Mouse (Mus musculus) embryonic facial prominence, embryonic 10.5 days (tissue): ENCODE results near the gene Slc35e3. TPM values are rescaled to one million over a fixed set of nuclear protein-coding genes. Genes with fewer than 3 reads are reported as not detected.

Experiments used
- DNase-seq: peaks from one replicate; pipeline ENCODE4 v3.0.0-alpha.2; 2017; ENCODE audit warnings: low spot score
- H3K27ac ChIP-seq: fragments of 300-500 bp; sonication (generic); replicated peaks from 2 replicates; pipeline ENCODE4 v1.5.1; 2016; ENCODE audit warnings: mild to moderate bottlenecking
- H3K27me3 ChIP-seq: fragments of 300-500 bp; sonication (generic); replicated peaks from 2 replicates; pipeline ENCODE4 v1.6.1; 2016; ENCODE audit warnings: low read depth, mild to moderate bottlenecking; ENCODE audit not compliant: poor library complexity, severe bottlenecking
- H3K36me3 ChIP-seq: fragments of 300-500 bp; sonication (generic); replicated peaks from 2 replicates; pipeline ENCODE4 v1.6.1; 2016; ENCODE audit warnings: mild to moderate bottlenecking, moderate library complexity
- H3K4me1 ChIP-seq: fragments of 300-500 bp; sonication (generic); 2 replicates; pipeline ENCODE4 v1.6.1; 2016
- H3K4me3 ChIP-seq: fragments of 300-500 bp; sonication (generic); 2 replicates; pipeline ENCODE4 v1.5.1; 2016; ENCODE audit warnings: mild to moderate bottlenecking, moderate library complexity
- H3K9me3 ChIP-seq: fragments of 300-500 bp; sonication (generic); 2 replicates; pipeline ENCODE4 v1.6.1; 2016; ENCODE audit warnings: mild to moderate bottlenecking
- whole genome bisulfite sequencing: fragments of 180-500 bp; shearing (Covaris S2); methylation state at CpG from one replicate; pipeline ENCODE4 v1.1.7; 2016; 5-methylcytosine and 5-hydroxymethylcytosine counted together
- polyA plus RNA-seq: library from polyadenylated mRNA; unstranded; fragments of >200 nt; fragmentation: Nextera tagmentation; extraction: Ambion mirVana; gene quantifications from 2 replicates; pipeline ENCODE4 v1.2.1, GENCODE M21; 2016

Gene Slc35e3
- polyA plus RNA-seq, 1 experiment from 2014 or later, result 24.7 TPM

GRCm38 (mm10) chr10:117690101-117690352 lies 56.1 kb downstream of the Slc35e3 start:
- Histone ChIP-seq H3K4me1 (no peaks in the 10 kb centered on the region), H3K36me3 (peaks cover 74% of the 10 kb centered on the region), H3K27ac (no peak overlapping the region), H3K27me3 (no peaks in the 10 kb centered on the region), H3K9me3 (no peaks in the 10 kb centered on the region), H3K4me3 (no peak overlapping the region)
- DNase-seq, result no peak
- 83% methylated on average over 2 of the region's 2 CpGs for WGBS

DNA sequence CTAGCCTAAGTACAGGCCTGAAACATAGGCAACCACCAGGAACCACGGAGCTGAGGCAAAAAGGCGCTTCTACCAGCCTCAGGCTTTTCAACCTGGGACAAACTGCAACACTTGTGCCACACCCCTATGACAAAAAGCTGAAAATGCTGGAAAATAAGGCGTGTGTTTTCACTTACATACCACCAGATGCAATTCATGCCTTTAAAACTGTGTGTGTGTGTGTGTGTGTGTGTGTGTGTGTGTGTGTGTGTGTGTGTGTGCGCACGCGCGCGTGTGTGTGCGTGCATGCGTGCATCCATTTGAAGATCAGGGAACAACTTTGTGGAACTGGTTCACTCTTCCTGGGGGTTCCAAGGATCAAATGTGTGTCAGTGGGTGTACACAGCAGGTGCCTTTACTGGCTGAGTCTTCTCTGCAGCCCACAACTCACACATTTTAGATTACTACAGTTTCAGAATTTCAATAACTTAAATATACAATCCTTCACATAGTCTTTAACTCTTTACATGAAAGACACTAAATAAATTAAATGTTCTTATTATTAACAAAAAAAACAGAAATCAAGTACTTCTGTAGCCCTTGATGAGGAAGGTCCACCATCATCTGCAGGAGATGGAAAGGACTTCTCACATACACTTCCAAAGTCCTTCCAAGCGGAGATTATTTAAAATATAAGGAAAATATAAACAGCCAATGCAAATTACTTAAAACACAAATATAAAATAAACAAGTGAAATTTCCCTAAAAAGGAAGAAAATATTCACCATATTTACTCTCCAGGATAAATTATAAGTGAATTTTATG lies 56.7 kb downstream of the Slc35e3 start:
- Histone ChIP-seq H3K4me3 (no peak overlapping the region), H3K27me3 (no peaks in the 10 kb centered on the region), H3K36me3 (peaks cover 69% of the 10 kb centered on the region), H3K27ac (no peak overlapping the region), H3K9me3 (no peaks in the 10 kb centered on the region), H3K4me1 (no peaks in the 10 kb centered on the region)
- WGBS, result 95% methylated on average over 11 of the region's 11 CpGs
- DNase-seq, result no peak

DNA sequence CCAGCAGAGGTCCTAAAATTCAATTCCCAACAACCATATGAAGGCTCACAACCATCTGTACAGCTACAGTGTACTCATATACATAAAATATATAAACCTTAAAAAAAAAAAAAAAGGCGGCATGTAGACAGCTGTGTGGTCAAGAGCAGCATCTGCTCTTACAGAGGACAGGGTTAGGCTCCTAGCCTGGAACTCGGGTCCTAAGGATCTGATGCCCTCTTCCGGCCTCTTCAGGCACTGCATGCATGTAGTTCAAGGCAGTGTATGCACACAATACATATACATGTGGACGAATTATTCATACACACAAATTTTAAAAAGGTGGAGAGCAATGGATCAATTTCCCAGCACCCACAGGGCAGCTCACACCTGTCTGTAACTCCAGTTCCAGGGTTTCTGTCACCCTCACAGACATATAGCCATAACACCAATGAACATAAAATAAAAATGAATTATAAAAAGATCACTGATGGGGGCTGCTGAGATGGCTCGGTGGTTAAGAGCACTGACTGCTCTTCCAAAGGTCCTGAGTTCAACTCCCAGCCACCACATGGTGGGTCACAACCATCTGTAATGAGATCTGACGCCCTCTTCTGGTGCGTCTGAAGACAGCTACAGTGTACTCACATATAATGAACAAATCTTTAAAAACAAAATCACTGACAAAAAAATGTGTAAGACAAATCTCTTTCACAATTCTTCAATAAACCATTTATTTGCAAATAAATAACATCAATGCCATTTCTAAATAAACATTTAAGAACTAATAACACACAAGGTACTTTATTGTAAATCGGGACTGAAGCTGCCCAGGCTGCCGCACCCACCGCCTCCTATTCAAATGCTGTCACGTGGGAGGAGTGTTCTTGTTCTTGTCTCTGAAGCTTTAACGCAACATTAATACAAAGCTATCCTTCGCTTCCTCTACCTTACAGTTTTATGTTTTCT lies 57.7 kb downstream of the Slc35e3 start:
- Histone ChIP-seq H3K36me3 (peaks cover 66% of the 10 kb centered on the region), H3K4me1 (0 out of 2 replicates have a peak, but pooled peaks cover 1% of the 10 kb centered on the region), H3K27ac (no peak overlapping the region), H3K4me3 (no peak overlapping the region), H3K9me3 (no peaks in the 10 kb centered on the region), H3K27me3 (no peaks in the 10 kb centered on the region)
- no peak for DNase-seq
- 88% methylated on average over 13 of the region's 13 CpGs for WGBS

DNA sequence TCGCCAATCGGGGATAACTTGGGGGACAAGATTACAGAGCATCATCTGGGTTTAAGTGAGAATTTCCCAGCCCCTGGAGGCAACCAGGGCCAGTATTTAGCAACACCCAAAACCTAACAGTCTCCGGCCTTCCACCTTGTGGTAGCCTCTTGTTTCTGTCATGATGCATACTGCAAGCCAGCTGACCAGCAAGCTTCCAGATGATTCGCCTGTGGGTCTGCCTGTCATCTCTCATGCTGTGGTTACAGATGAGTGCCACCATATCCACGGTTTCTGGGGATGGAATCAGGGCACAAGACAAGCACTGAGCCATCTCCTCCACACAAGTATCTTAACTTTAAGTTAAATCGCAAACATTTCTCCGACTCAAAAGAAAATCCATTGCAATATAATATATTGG lies 58.6 kb downstream of the Slc35e3 start:
- H3K36me3 ChIP-seq, result peaks cover 58% of the 10 kb centered on the region
- no peaks in the 10 kb centered on the region for H3K27me3 ChIP-seq
- 89% methylated on average over 7 of the region's 7 CpGs for WGBS
- peaks cover 5% of the 10 kb centered on the region; the same call in 1 of the 2 replicates for H3K4me1 ChIP-seq
- no peaks in the 10 kb centered on the region for H3K9me3 ChIP-seq
- no peak overlapping the region for H3K4me3 ChIP-seq
- no peak overlapping the region for H3K27ac ChIP-seq
- DNase-seq, result no peak

DNA sequence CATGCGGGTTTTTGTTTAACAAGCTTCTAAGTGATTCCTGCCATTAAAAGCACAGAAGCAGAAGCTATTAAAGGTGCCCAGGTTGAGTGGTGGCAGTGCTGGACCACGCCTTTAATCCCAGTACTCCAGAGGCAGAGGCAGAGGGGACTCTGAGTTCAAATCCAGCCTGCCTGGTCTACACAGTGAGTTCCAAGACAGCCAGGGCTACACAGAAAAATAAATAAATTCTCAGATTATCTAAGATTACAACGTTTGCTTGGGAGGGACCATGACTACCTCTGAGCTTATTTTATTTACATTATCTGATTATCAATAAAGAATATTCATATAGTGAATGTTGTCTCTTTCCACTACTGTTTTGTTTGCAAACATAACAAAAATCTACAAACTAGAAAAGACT lies 59.1 kb downstream of the Slc35e3 start:
- Histone ChIP-seq H3K4me3 (no peak overlapping the region), H3K27me3 (no peaks in the 10 kb centered on the region), H3K36me3 (peaks cover 52% of the 10 kb centered on the region), H3K4me1 (peaks cover 5% of the 10 kb centered on the region; the same call in 1 of the 2 replicates), H3K9me3 (no peaks in the 10 kb centered on the region), H3K27ac (no peak overlapping the region)
- 83% methylated on average over 3 of the region's 3 CpGs for WGBS
- DNase-seq, result no peak

- DNase-seq, result no peak
- Histone ChIP-seq H3K9me3 (no peaks in the 10 kb centered on the region), H3K4me1 (peaks cover 5% of the 10 kb centered on the region; the same call in 1 of the 2 replicates), H3K27ac (no peak overlapping the region), H3K4me3 (no peak overlapping the region), H3K36me3 (peaks cover 43% of the 10 kb centered on the region), H3K27me3 (no peaks in the 10 kb centered on the region)
- WGBS, result 93% methylated on average over 13 of the region's 13 CpGs
Measured at GRCm38 (mm10) chr10:117685849-117686591, 60.1 kb downstream of the Slc35e3 start.

- H3K4me3 ChIP-seq, result no peak overlapping the region
- no peaks in the 10 kb centered on the region for H3K9me3 ChIP-seq
- no peaks in the 10 kb centered on the region for H3K27me3 ChIP-seq
- H3K27ac ChIP-seq, result no peak overlapping the region
- peaks cover 5% of the 10 kb centered on the region; the same call in 1 of the 2 replicates for H3K4me1 ChIP-seq
- DNase-seq, result no peak
- H3K36me3 ChIP-seq, result peaks cover 36% of the 10 kb centered on the region
- 92% methylated on average over 15 of the region's 15 CpGs for WGBS
Measured at GRCm38 (mm10) chr10:117685171-117685848, 60.9 kb downstream of the Slc35e3 start.

DNA sequence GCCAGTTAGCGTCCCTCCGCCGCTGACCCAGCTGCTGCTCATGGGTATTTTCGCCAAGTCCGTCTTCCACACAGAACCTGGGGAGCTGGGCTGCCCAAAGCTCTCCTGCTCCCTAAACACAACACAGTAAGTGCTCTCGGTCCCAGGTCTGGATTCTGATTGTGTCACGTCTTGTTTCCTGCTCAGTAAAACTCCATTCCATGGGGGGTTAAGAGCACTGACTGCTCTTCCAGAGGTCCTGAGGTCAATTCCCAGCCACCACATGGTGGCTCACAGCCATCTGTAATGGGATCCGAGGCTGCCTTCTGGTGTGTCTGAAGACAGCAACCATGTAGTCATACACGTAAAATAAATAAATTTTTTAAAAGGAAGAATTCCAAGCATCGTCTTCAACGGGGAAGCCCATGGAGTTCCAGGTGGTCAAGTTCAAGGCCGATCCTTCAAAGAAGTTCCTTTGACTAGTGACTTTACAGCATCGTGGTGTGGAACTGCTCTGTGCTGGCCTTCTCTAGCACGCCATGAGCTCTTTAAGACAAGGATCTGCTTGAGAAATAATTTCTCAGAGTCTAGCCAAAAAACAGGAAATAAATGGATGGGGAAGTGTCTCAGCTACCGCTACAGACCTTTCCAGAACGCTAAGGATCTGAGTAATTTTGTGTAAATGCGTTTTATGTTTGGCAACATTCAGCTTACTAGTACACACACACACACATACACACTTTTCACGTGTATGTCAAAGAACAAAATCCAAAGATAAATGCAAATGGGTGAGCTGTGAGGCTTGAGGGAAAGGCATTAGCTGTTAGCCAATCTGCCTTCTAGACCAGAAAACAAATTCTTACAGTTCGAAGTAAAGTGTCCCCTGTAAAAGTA lies 61.6 kb downstream of the Slc35e3 start:
- peaks cover 28% of the 10 kb centered on the region for H3K36me3 ChIP-seq
- WGBS, result 87% methylated on average over 19 of the region's 19 CpGs
- H3K4me1 ChIP-seq, result peaks cover 5% of the 10 kb centered on the region; the same call in 1 of the 2 replicates

DNA sequence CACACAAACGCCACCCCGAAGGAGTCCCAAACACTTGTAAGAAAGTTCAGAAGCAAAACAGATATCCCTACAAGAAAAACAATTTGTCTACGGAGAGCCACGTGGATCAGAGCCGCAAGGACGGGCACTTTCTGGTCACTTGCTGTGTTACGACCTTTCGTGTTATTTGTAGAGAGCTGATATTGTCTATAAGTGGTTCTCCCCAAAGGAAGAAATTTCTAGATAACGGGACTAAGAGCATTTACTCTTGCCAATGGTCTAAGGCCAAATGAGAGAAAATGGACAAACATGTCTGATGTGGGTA lies 62.5 kb downstream of the Slc35e3 start:
- WGBS, result 90% methylated on average over 9 of the region's 9 CpGs
- no peak for DNase-seq
- Histone ChIP-seq H3K9me3 (no peaks in the 10 kb centered on the region), H3K27me3 (no peaks in the 10 kb centered on the region), H3K4me1 (peaks cover 5% of the 10 kb centered on the region; the same call in 1 of the 2 replicates), H3K36me3 (peaks cover 20% of the 10 kb centered on the region), H3K27ac (no peak overlapping the region), H3K4me3 (no peak overlapping the region)

More for the DNA sequence above, 61.6 kb downstream of the Slc35e3 start:
- DNase-seq, result no peak
- no peak overlapping the region for H3K4me3 ChIP-seq
- no peaks in the 10 kb centered on the region for H3K27me3 ChIP-seq
- no peaks in the 10 kb centered on the region for H3K9me3 ChIP-seq
- no peak overlapping the region for H3K27ac ChIP-seq
